Mouse (Mus musculus) limb, embryonic 12.5 days (tissue): ENCODE results near the gene Csrnp3. TPM values are rescaled to one million over a fixed set of nuclear protein-coding genes. Genes with fewer than 3 reads are reported as not detected.

Experiments
- ATAC-seq: fragments of 200-750 bp; cut with Nextera tagmentation; 2 replicates; pipeline ENCODE4 v1.8.0; 2017; ENCODE audit warnings: low read depth, moderate TSS enrichment; ENCODE audit not compliant: insufficient number of reproducible peaks, insufficient read depth, low FRiP score, low TSS enrichment
- H3K27ac ChIP-seq: fragments of 300-500 bp; sonication (generic); 2 replicates; pipeline ENCODE4 v1.5.1; 2016; ENCODE audit warnings: mild to moderate bottlenecking, moderate library complexity
- H3K27me3 ChIP-seq: fragments of 300-500 bp; sonication (generic); 2 replicates; pipeline ENCODE4 v1.6.1; 2016; ENCODE audit warnings: mild to moderate bottlenecking, moderate library complexity
- H3K36me3 ChIP-seq: fragments of 300-500 bp; sonication (generic); 2 replicates; pipeline ENCODE4 v1.6.1; 2016; ENCODE audit warnings: mild to moderate bottlenecking, moderate library complexity
- H3K4me1 ChIP-seq: fragments of 300-500 bp; sonication (generic); replicated peaks from 2 replicates; pipeline ENCODE4 v1.6.1; 2016
- H3K4me2 ChIP-seq: fragments of 300-500 bp; sonication (generic); 2 replicates; pipeline ENCODE4 v1.6.1; 2016; ENCODE audit warnings: mild to moderate bottlenecking, moderate library complexity
- H3K4me3 ChIP-seq: fragments of 300-500 bp; sonication (generic); replicated peaks from 2 replicates; pipeline ENCODE4 v1.5.1; 2016; ENCODE audit warnings: mild to moderate bottlenecking
- H3K9ac ChIP-seq: fragments of 300-500 bp; sonication (generic); replicated peaks from 2 replicates; pipeline ENCODE4 v1.6.1; 2016; ENCODE audit warnings: mild to moderate bottlenecking, moderate library complexity
- H3K9me3 ChIP-seq: fragments of 300-500 bp; sonication (generic); 2 replicates; pipeline ENCODE4 v1.6.1; 2016; ENCODE audit warnings: mild to moderate bottlenecking, moderate library complexity
- WGBS: fragments of 180-500 bp; shearing (Covaris S2); methylation state at CpG from one replicate; pipeline ENCODE4 v1.1.7; 2016; 5-methylcytosine and 5-hydroxymethylcytosine counted together
- polyA plus RNA-seq: library from polyadenylated mRNA; unstranded; fragments of >200 nt; fragmentation: Nextera tagmentation; extraction: Ambion mirVana; gene quantifications from 2 replicates; pipeline ENCODE4 v1.2.1, GENCODE M21; 2016

Gene Csrnp3
- polyA plus RNA-seq, 1 experiment from 2014 or later: 12.1 TPM

DNA sequence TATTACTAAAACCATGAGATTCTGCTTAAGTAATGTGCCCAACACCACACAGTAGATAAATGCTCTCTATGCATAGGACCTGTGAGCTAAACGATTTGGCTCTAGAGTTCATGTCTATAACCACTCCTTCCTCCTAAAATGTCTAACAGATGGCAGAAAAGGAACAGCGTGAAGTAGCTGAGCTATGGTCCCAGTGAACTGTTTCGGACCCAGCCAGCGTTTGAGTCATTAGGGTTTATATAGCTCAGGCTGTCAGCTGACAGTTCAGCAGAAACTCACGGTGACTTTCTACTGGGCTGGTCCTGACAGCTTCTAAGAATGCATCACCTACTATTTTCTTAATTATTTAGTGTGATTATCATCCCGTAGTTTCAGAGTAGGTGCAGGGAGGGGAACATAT lies 141.5 kb downstream of the Csrnp3 start:
- H3K9ac ChIP-seq: no peak overlapping the region
- H3K4me1 ChIP-seq: peaks cover 50% of the 10 kb centered on the region
- H3K27ac ChIP-seq: 0 out of 2 replicates have a peak overlapping the region, but pooled peaks have one; percentile 12
- H3K4me2 ChIP-seq: no peak overlapping the region
- H3K4me3 ChIP-seq: no peak overlapping the region
- no peaks in the 10 kb centered on the region for H3K36me3 ChIP-seq
- H3K27me3 ChIP-seq: no peaks in the 10 kb centered on the region
- H3K9me3 ChIP-seq: no peaks in the 10 kb centered on the region
- 18% methylated on average over 6 of the region's 6 CpGs for WGBS
- ATAC-seq: peak; percentile 50; the same call in 1 of the 2 replicates

DNA sequence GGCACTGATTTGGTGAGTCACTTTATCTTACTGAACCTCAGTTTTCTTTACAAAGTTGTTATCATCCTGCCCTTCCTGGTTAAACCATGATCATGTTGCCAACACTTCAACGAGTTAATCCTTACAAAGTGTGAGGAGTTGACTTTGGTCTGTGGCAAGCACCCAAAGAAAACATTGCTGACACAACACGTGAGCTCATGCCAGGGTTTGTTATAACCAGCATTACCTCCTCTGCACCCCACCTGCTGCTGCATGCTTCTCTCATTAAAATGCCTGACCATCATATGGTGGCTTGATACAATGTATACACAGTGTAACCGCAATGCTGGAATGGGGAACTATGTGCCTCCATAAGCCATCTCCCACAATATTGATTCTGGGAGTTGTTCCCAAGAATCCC lies 142.0 kb downstream of the Csrnp3 start:
- ATAC-seq: peak; percentile 59; the same call in 1 of the 2 replicates
- peaks cover 52% of the 10 kb centered on the region for H3K4me1 ChIP-seq
- H3K4me3 ChIP-seq: no peak overlapping the region
- no peaks in the 10 kb centered on the region for H3K9me3 ChIP-seq
- H3K9ac ChIP-seq: no peak overlapping the region
- 58% methylated on average over 3 of the region's 3 CpGs for WGBS
- 0 out of 2 replicates have a peak overlapping the region, but pooled peaks have one; percentile 12 for H3K27ac ChIP-seq
- H3K27me3 ChIP-seq: no peaks in the 10 kb centered on the region
- no peaks in the 10 kb centered on the region for H3K36me3 ChIP-seq
- H3K4me2 ChIP-seq: no peak overlapping the region

DNA sequence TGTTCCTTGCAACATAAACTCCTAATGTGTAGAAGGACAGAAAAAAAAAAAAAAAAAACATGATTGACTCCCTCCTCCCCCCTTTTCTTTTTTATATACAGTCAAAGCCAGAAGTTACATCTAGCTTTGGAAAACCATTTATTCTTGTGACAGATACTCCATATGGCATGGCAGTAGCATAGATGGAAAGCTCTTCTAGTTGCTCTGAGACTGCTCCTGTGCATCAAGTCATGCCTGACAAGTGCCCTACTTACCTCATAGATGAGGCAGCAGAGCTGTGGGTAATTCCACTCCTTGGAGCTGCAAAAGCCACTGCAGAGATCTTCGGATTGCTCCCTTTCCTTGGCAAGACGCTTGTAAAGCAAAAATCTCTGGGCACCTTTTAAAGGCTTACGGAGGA lies 143.2 kb downstream of the Csrnp3 start:
- Histone ChIP-seq H3K27ac (peak overlapping the region; percentile 78), H3K4me3 (no peak overlapping the region), H3K4me1 (peaks cover 64% of the 10 kb centered on the region), H3K36me3 (no peaks in the 10 kb centered on the region), H3K27me3 (no peaks in the 10 kb centered on the region), H3K9me3 (no peaks in the 10 kb centered on the region), H3K4me2 (peak overlapping the region; percentile 34), H3K9ac (no peak overlapping the region)
- ATAC-seq: no peak
- WGBS: 20% methylated on average over 3 of the region's 3 CpGs

DNA sequence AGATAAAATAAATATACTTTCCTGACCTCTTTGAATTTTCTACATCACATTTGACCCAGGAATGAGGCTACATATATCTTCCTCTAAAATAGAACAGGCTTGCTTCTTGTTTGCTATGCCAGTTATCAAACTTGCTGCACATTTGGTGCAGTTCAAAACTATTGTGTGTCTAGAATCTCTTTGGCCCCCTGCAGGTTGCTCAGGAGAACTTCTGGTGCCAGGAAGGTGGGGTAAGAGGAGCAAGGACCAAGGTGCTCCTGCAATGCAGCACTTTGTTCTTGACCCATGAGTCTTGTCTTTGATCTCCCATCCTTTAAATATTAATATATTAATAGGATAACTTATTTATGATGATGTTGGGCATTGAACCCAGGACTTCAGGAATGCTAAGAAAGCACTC lies 144.5 kb downstream of the Csrnp3 start:
- Histone ChIP-seq H3K4me1 (peaks cover 73% of the 10 kb centered on the region), H3K27me3 (no peaks in the 10 kb centered on the region), H3K9ac (no peak overlapping the region), H3K4me2 (no peak overlapping the region), H3K27ac (no peak overlapping the region), H3K4me3 (no peak overlapping the region), H3K36me3 (no peaks in the 10 kb centered on the region), H3K9me3 (no peaks in the 10 kb centered on the region)
- ATAC-seq: no peak

DNA sequence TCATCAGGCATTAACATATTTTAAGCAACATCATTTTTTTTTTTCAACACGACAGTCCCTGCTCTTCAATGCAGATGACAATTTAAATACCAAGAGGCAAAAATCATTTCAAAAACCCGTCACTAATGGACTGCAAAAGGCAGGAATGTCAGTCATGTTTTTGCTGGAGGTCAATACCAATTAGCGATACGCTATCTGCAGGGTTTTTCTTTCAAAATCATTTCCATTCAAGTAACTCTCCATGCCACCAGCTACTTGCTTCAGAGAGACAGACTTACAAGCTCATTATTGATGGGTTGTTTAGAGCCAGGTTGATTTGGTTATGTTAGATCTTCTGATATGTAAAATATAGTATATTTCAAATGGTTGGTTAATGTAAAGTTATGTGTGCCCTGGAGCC lies 145.2 kb downstream of the Csrnp3 start:
- no peaks in the 10 kb centered on the region for H3K36me3 ChIP-seq
- no peak for ATAC-seq
- H3K4me2 ChIP-seq: no peak overlapping the region
- no peak overlapping the region for H3K9ac ChIP-seq
- WGBS: 75% methylated on average over 4 of the region's 4 CpGs
- no peaks in the 10 kb centered on the region for H3K27me3 ChIP-seq
- H3K4me1 ChIP-seq: peaks cover 76% of the 10 kb centered on the region
- H3K27ac ChIP-seq: no peak overlapping the region
- no peaks in the 10 kb centered on the region for H3K9me3 ChIP-seq
- no peak overlapping the region for H3K4me3 ChIP-seq

GRCm38 (mm10) chr2:65993371-65993770 lies 147.8 kb downstream of the Csrnp3 start:
- Histone ChIP-seq H3K4me3 (no peak overlapping the region), H3K9me3 (no peaks in the 10 kb centered on the region), H3K36me3 (no peaks in the 10 kb centered on the region), H3K27ac (peak overlapping the region; percentile 65), H3K4me1 (peaks cover 54% of the 10 kb centered on the region), H3K9ac (no peak overlapping the region), H3K27me3 (no peaks in the 10 kb centered on the region), H3K4me2 (peak overlapping the region; percentile 37)
- WGBS: 11% methylated on average over 14 of the region's 14 CpGs
- peak; percentile 89 for ATAC-seq

- no peak overlapping the region for H3K4me3 ChIP-seq
- no peaks in the 10 kb centered on the region for H3K27me3 ChIP-seq
- peaks cover 42% of the 10 kb centered on the region for H3K4me1 ChIP-seq
- no peak overlapping the region for H3K4me2 ChIP-seq
- ATAC-seq: no peak
- H3K27ac ChIP-seq: peak overlapping the region; percentile 76; the same call in 1 of the 2 replicates
- 40% methylated on average over 13 of the region's 13 CpGs for WGBS
- H3K9me3 ChIP-seq: no peaks in the 10 kb centered on the region
- H3K36me3 ChIP-seq: no peaks in the 10 kb centered on the region
- H3K9ac ChIP-seq: no peak overlapping the region
Measured at GRCm38 (mm10) chr2:65994886-65995468, 149.4 kb downstream of the Csrnp3 start.

DNA sequence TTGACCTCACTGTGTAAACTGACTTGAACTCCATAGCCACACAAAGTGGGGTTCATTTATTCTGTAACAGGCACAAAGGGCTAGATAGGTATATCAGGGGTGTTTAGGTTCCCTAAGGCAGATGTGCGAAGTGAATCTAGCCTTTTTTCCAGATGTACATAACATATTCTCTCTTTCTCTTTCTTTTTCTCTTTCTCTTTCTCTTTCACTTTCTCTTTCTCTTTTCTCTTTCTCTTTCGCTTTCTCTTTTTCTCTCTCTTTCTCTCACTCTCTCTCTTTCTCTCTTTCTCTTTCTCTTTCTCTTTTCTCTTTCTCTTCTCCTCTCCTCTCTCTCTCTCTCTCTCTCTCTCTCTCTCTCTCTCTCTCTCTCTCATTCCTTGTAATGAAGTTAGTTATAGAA lies 153.2 kb downstream of the Csrnp3 start:
- 88% methylated on average over 2 of the region's 2 CpGs for WGBS
- H3K9me3 ChIP-seq: no peaks in the 10 kb centered on the region
- no peak overlapping the region for H3K9ac ChIP-seq
- H3K4me2 ChIP-seq: no peak overlapping the region
- H3K27me3 ChIP-seq: no peaks in the 10 kb centered on the region
- H3K4me3 ChIP-seq: no peak overlapping the region
- no peak overlapping the region for H3K27ac ChIP-seq
- no peak for ATAC-seq
- no peaks in the 10 kb centered on the region for H3K36me3 ChIP-seq
- peaks cover 23% of the 10 kb centered on the region for H3K4me1 ChIP-seq

GRCm38 (mm10) chr2:66008995-66009654 lies 163.6 kb downstream of the Csrnp3 start:
- no peak overlapping the region for H3K27ac ChIP-seq
- no peak for ATAC-seq
- WGBS: 88% methylated on average over 19 of the region's 19 CpGs
- no peak overlapping the region for H3K4me2 ChIP-seq
- no peaks in the 10 kb centered on the region for H3K9me3 ChIP-seq
- H3K36me3 ChIP-seq: no peaks in the 10 kb centered on the region
- no peak overlapping the region for H3K9ac ChIP-seq
- H3K4me1 ChIP-seq: no peaks in the 10 kb centered on the region
- H3K27me3 ChIP-seq: no peaks in the 10 kb centered on the region
- H3K4me3 ChIP-seq: no peak overlapping the region

- H3K4me3 ChIP-seq: no peak overlapping the region
- ATAC-seq: no peak
- 80% methylated on average over 2 of the region's 2 CpGs for WGBS
- H3K4me2 ChIP-seq: no peak overlapping the region
- no peak overlapping the region for H3K9ac ChIP-seq
- H3K27ac ChIP-seq: no peak overlapping the region
- H3K4me1 ChIP-seq: no peaks in the 10 kb centered on the region
- H3K27me3 ChIP-seq: no peaks in the 10 kb centered on the region
- H3K36me3 ChIP-seq: no peaks in the 10 kb centered on the region
- H3K9me3 ChIP-seq: no peaks in the 10 kb centered on the region
Measured at GRCm38 (mm10) chr2:66009677-66010076, 164.1 kb downstream of the Csrnp3 start.

DNA sequence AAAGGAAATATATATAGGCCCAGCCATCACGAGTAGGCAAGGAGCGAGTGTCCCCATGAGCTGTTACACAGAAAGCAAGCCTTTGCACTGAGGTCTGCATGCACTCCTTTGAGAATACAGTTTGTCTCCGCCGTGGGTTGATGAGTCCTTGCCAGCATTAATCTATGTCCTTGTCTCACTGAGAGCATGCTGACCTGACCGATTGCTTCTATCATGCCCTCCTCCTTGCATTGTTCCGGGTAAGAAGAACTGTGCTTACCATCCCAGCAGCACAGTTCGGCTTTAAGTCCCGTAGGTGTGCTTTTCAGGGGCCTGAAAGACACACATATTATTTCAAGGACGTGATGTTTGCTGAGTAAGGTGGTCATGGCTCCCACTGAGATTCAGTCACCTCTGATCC lies 173.1 kb downstream of the Csrnp3 start:
- 91% methylated on average over 9 of the region's 9 CpGs for WGBS

DNA sequence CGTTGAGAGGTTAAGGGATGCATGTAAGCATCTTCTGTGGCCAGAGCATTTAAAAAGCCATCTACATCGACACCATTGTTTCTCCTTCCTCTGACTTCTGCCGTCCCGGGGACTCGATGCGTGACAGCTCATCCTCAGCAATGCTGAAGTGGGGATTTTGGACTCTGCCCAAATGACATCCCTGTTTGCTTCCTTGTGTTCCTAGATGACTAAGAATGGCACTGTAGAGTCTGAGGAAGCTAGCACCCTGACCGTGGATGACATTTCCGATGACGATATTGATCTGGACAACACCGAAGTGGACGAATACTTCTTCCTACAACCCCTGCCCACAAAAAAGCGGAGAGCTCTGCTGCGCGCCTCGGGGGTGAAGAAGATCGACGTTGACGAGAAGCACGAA lies 173.7 kb downstream of the Csrnp3 start:
- Histone ChIP-seq H3K4me3 (no peak overlapping the region), H3K27ac (no peak overlapping the region), H3K4me2 (no peak overlapping the region), H3K4me1 (no peaks in the 10 kb centered on the region), H3K27me3 (no peaks in the 10 kb centered on the region), H3K9ac (no peak overlapping the region), H3K9me3 (no peaks in the 10 kb centered on the region), H3K36me3 (peaks cover 26% of the 10 kb centered on the region)
- no peak for ATAC-seq
- 96% methylated on average over 19 of the region's 19 CpGs for WGBS

More for the DNA sequence above, 173.1 kb downstream of the Csrnp3 start:
- Histone ChIP-seq H3K9me3 (no peaks in the 10 kb centered on the region), H3K4me2 (no peak overlapping the region), H3K27ac (no peak overlapping the region), H3K27me3 (no peaks in the 10 kb centered on the region), H3K36me3 (peaks cover 26% of the 10 kb centered on the region), H3K4me1 (no peaks in the 10 kb centered on the region), H3K4me3 (no peak overlapping the region), H3K9ac (no peak overlapping the region)
- ATAC-seq: no peak
